Mouse (Mus musculus): ENCODE results near the gene Abi3. TPM values are rescaled to one million over a fixed set of nuclear protein-coding genes. Genes with fewer than 3 reads are reported as not detected.

Gene Abi3
- polyA plus RNA-seq, 1 experiment from 2014 or later, result 13.1 TPM

GRCm38 (mm10) chr11:95783958-95784357 lies 58.3 kb downstream of the Abi3 start:
- DNase-seq (ENCODE audit: low spot score) (no peak), ATAC-seq (replicated peaks; ENCODE audit: low FRiP score, low read depth) (no peak)
- Histone ChIP-seq H3K4me1 (replicated peaks; ENCODE audit: insufficient read depth, low read length) (no peaks in the 10 kb centered on the region), H3K4me2 (ENCODE audit: low read length) (no peak overlapping the region), H3K9me3 (replicated peaks; ENCODE audit: low read length) (no peaks in the 10 kb centered on the region), H3K9ac (ENCODE audit: low read depth, low read length) (no peak overlapping the region), H3K27me3 (ENCODE audit: insufficient read depth, low read length) (no peaks in the 10 kb centered on the region), H3K36me3 (ENCODE audit: insufficient read depth, low read length) (no peaks in the 10 kb centered on the region), H3K4me3 (replicated peaks; ENCODE audit: low read depth, low read length) (no peak overlapping the region), H3K27ac (no peak overlapping the region)
- 88% methylated on average over 9 of the region's 9 CpGs for WGBS
- TF ChIP-seq CTCF (IDR thresholded peaks at IDR 0.05; ENCODE audit: low read depth), result no peak

- no peak overlapping the region for H3K27ac ChIP-seq
- no peaks in the 10 kb centered on the region for H3K9me3 ChIP-seq (replicated peaks; ENCODE audit: low read length)
- no peaks in the 10 kb centered on the region for H3K4me1 ChIP-seq (replicated peaks; ENCODE audit: insufficient read depth, low read length)
- no peak overlapping the region for H3K9ac ChIP-seq (ENCODE audit: low read depth, low read length)
- ATAC-seq (replicated peaks; ENCODE audit: low FRiP score, low read depth) (no peak), DNase-seq (ENCODE audit: low spot score) (no peak)
- no peak for TF ChIP-seq CTCF (IDR thresholded peaks at IDR 0.05; ENCODE audit: low read depth)
- H3K4me3 ChIP-seq (replicated peaks; ENCODE audit: low read depth, low read length), result no peak overlapping the region
- H3K36me3 ChIP-seq (ENCODE audit: insufficient read depth, low read length), result no peaks in the 10 kb centered on the region
- H3K4me2 ChIP-seq (ENCODE audit: low read length), result no peak overlapping the region
- WGBS, result 79% methylated on average over 4 of the region's 4 CpGs
- no peaks in the 10 kb centered on the region for H3K27me3 ChIP-seq (ENCODE audit: insufficient read depth, low read length)
Observed at GRCm38 (mm10) chr11:95783457-95783856, 58.8 kb downstream of the Abi3 start.

GRCm38 (mm10) chr11:95781557-95781956 lies 60.7 kb downstream of the Abi3 start:
- Histone ChIP-seq H3K4me3 (replicated peaks; ENCODE audit: low read depth, low read length) (no peak overlapping the region), H3K9me3 (replicated peaks; ENCODE audit: low read length) (no peaks in the 10 kb centered on the region), H3K4me1 (replicated peaks; ENCODE audit: insufficient read depth, low read length) (no peaks in the 10 kb centered on the region), H3K9ac (ENCODE audit: low read depth, low read length) (no peak overlapping the region), H3K27me3 (ENCODE audit: insufficient read depth, low read length) (no peaks in the 10 kb centered on the region), H3K27ac (no peak overlapping the region), H3K36me3 (ENCODE audit: insufficient read depth, low read length) (no peaks in the 10 kb centered on the region), H3K4me2 (ENCODE audit: low read length) (no peak overlapping the region)
- TF ChIP-seq CTCF (IDR thresholded peaks at IDR 0.05; ENCODE audit: low read depth), result no peak
- WGBS, result 79% methylated on average over 11 of the region's 11 CpGs
- DNase-seq (ENCODE audit: low spot score) (no peak), ATAC-seq (replicated peaks; ENCODE audit: low FRiP score, low read depth) (no peak)

- no peak for TF ChIP-seq CTCF (IDR thresholded peaks at IDR 0.05; ENCODE audit: low read depth)
- DNase-seq (ENCODE audit: low spot score), result no peak
- Histone ChIP-seq H3K9ac (ENCODE audit: low read depth, low read length) (no peak overlapping the region), H3K27me3 (ENCODE audit: insufficient read depth, low read length) (no peaks in the 10 kb centered on the region), H3K4me1 (replicated peaks; ENCODE audit: insufficient read depth, low read length) (no peaks in the 10 kb centered on the region), H3K4me2 (ENCODE audit: low read length) (no peak overlapping the region), H3K36me3 (ENCODE audit: insufficient read depth, low read length) (0 out of 2 replicates have a peak, but pooled peaks cover 3% of the 10 kb centered on the region), H3K4me3 (replicated peaks; ENCODE audit: low read depth, low read length) (no peak overlapping the region), H3K9me3 (replicated peaks; ENCODE audit: low read length) (no peaks in the 10 kb centered on the region), H3K27ac (no peak overlapping the region)
- 85% methylated on average over 8 of the region's 8 CpGs for WGBS
- ATAC-seq (replicated peaks; ENCODE audit: low FRiP score, low read depth), result no peak
Observed at GRCm38 (mm10) chr11:95780480-95780879, 61.8 kb downstream of the Abi3 start.

Other genes with a start within 250 kb of the Abi3 start
- 318 and 344 TPM in 2 replicates for gene Phb, start 175.5 kb downstream of the Abi3 start, polyA plus RNA-seq (2015; fragmentation: Nextera tagmentation; extraction: Ambion mirVana)
- gene Zfp652, start 129.8 kb downstream of the Abi3 start, polyA plus RNA-seq (2015; fragmentation: Nextera tagmentation; extraction: Ambion mirVana), result 14.8 and 17.1 TPM in 2 replicates
- 0.22 and 0.42 TPM in 2 replicates for gene B130006D01Rik, start 118.9 kb downstream of the Abi3 start, polyA plus RNA-seq (2015; fragmentation: Nextera tagmentation; extraction: Ambion mirVana)
- 0.17 TPM in 1 of 2 replicates, not detected in the other for gene Phospho1, start 18.0 kb downstream of the Abi3 start, polyA plus RNA-seq (2015; fragmentation: Nextera tagmentation; extraction: Ambion mirVana)
- 32.6 and 32.9 TPM in 2 replicates for gene Gngt2, start 5.3 kb downstream of the Abi3 start, polyA plus RNA-seq (2015; fragmentation: Nextera tagmentation; extraction: Ambion mirVana)
- gene B4galnt2, start 72.4 kb upstream of the Abi3 start, polyA plus RNA-seq (2015; fragmentation: Nextera tagmentation; extraction: Ambion mirVana), result 1.1 and 1.6 TPM in 2 replicates
- gene Igf2bp1, start 163.5 kb upstream of the Abi3 start, polyA plus RNA-seq (2015; fragmentation: Nextera tagmentation; extraction: Ambion mirVana), result 14.9 and 20.5 TPM in 2 replicates
- gene Gip, start 182.1 kb upstream of the Abi3 start, polyA plus RNA-seq (2015; fragmentation: Nextera tagmentation; extraction: Ambion mirVana), result not detected in 2 replicates
- 85.8 and 90.6 TPM in 2 replicates for gene Snf8, start 192.4 kb upstream of the Abi3 start, polyA plus RNA-seq (2015; fragmentation: Nextera tagmentation; extraction: Ambion mirVana)
- 31.7 and 33.2 TPM in 2 replicates for gene Ube2z, start 222.9 kb upstream of the Abi3 start, polyA plus RNA-seq (2015; fragmentation: Nextera tagmentation; extraction: Ambion mirVana)
- gene Atp5g1, start 233.2 kb upstream of the Abi3 start, polyA plus RNA-seq (2015; fragmentation: Nextera tagmentation; extraction: Ambion mirVana), result 1,356 and 1,385 TPM in 2 replicates